Mouse (Mus musculus) hindbrain, embryonic 13.5 days (tissue): ENCODE results near the gene Melk. TPM values are rescaled to one million over a fixed set of nuclear protein-coding genes. Genes with fewer than 3 reads are reported as not detected.
A peak's percentile ranks its signal among the peaks of the same experiment; 100 is the strongest.

Experiments used
- ATAC-seq: fragments of 200-750 bp; cut with Nextera tagmentation; 2 replicates; pipeline ENCODE4 v1.8.0; 2017; ENCODE audit warnings: moderate TSS enrichment; ENCODE audit not compliant: low FRiP score
- H3K27ac ChIP-seq: fragments of 300-500 bp; sonication (generic); 2 replicates; pipeline ENCODE4 v1.5.1; 2015; ENCODE audit warnings: inconsistent platforms, mild to moderate bottlenecking, moderate library complexity
- H3K27me3 ChIP-seq: fragments of 300-500 bp; sonication (generic); 2 replicates; pipeline ENCODE4 v1.6.1; 2015; ENCODE audit warnings: mild to moderate bottlenecking, inconsistent platforms
- H3K36me3 ChIP-seq: fragments of 300-500 bp; sonication (generic); 2 replicates; pipeline ENCODE4 v1.6.1; 2015; ENCODE audit warnings: mild to moderate bottlenecking, inconsistent platforms
- H3K4me1 ChIP-seq: fragments of 300-500 bp; sonication (generic); replicated peaks from 2 replicates; pipeline ENCODE4 v1.6.1; 2015; ENCODE audit warnings: inconsistent platforms
- H3K4me2 ChIP-seq: fragments of 300-500 bp; sonication (generic); 2 replicates; pipeline ENCODE4 v1.6.1; 2015; ENCODE audit warnings: inconsistent platforms, mild to moderate bottlenecking, moderate library complexity
- H3K4me3 ChIP-seq: fragments of 300-500 bp; sonication (generic); 2 replicates; pipeline ENCODE4 v1.5.1; 2015; ENCODE audit warnings: mild to moderate bottlenecking, inconsistent platforms
- H3K9ac ChIP-seq: fragments of 300-500 bp; sonication (generic); 2 replicates; pipeline ENCODE4 v1.6.1; 2015; ENCODE audit warnings: mild to moderate bottlenecking, inconsistent platforms
- H3K9me3 ChIP-seq: fragments of 300-500 bp; sonication (generic); 2 replicates; pipeline ENCODE4 v1.6.1; 2016; ENCODE audit warnings: inconsistent platforms
- WGBS: fragments of 180-500 bp; shearing (Covaris S2); methylation state at CpG from one replicate; pipeline ENCODE4 v1.1.7; 2015; 5-methylcytosine and 5-hydroxymethylcytosine counted together
- polyA plus RNA-seq: library from polyadenylated mRNA; unstranded; fragments of >200 nt; fragmentation: Nextera tagmentation; extraction: Ambion mirVana; gene quantifications from 2 replicates; pipeline ENCODE4 v1.2.1, GENCODE M21; 2015

Melk gene
- polyA plus RNA-seq, 1 experiment from 2014 or later, result 11.0 TPM

GRCm38 (mm10) chr4:44361670-44362069 is 61.0 kb downstream of the Melk start:
- Histone ChIP-seq H3K27me3 (no peaks in the 10 kb centered on the region), H3K9ac (no peak overlapping the region), H3K36me3 (no peaks in the 10 kb centered on the region), H3K9me3 (no peaks in the 10 kb centered on the region), H3K4me2 (no peak overlapping the region), H3K27ac (no peak overlapping the region), H3K4me3 (no peak overlapping the region), H3K4me1 (peaks cover 7% of the 10 kb centered on the region)
- WGBS, result 91% methylated on average over 7 of the region's 7 CpGs
- no peak for ATAC-seq

GRCm38 (mm10) chr4:44363434-44364013 is 62.8 kb downstream of the Melk start:
- WGBS, result 78% methylated on average over 12 of the region's 12 CpGs
- no peaks in the 10 kb centered on the region for H3K36me3 ChIP-seq
- no peaks in the 10 kb centered on the region for H3K27me3 ChIP-seq
- H3K4me1 ChIP-seq, result peaks cover 7% of the 10 kb centered on the region
- no peak overlapping the region for H3K4me3 ChIP-seq
- no peaks in the 10 kb centered on the region for H3K9me3 ChIP-seq
- H3K27ac ChIP-seq, result no peak overlapping the region; the same call in 1 of the 2 replicates
- ATAC-seq, result no peak
- no peak overlapping the region for H3K4me2 ChIP-seq
- H3K9ac ChIP-seq, result no peak overlapping the region

- H3K4me2 ChIP-seq, result peak overlapping the region; percentile 40
- H3K36me3 ChIP-seq, result no peaks in the 10 kb centered on the region
- H3K27ac ChIP-seq, result peak overlapping the region; percentile 63; the same call in 1 of the 2 replicates
- no peak overlapping the region for H3K9ac ChIP-seq
- WGBS, result 47% methylated on average over 34 of the region's 37 CpGs
- peak; percentile 66 for ATAC-seq
- H3K4me3 ChIP-seq, result no peak overlapping the region
- H3K27me3 ChIP-seq, result no peaks in the 10 kb centered on the region
- peaks cover 14% of the 10 kb centered on the region for H3K4me1 ChIP-seq
- H3K9me3 ChIP-seq, result 0 out of 2 replicates have a peak, but pooled peaks cover 2% of the 10 kb centered on the region
Observed at GRCm38 (mm10) chr4:44392231-44393216, 91.8 kb downstream of the Melk start.

- H3K36me3 ChIP-seq, result no peaks in the 10 kb centered on the region
- H3K9ac ChIP-seq, result no peak overlapping the region
- no peaks in the 10 kb centered on the region for H3K4me1 ChIP-seq
- no peak overlapping the region for H3K4me3 ChIP-seq
- 3% methylated on average over 5 of the region's 5 CpGs for WGBS
- H3K9me3 ChIP-seq, result no peaks in the 10 kb centered on the region
- ATAC-seq, result 0 out of 2 replicates have a peak, but pooled peaks have one; percentile 57
- no peak overlapping the region for H3K4me2 ChIP-seq
- H3K27me3 ChIP-seq, result 0 out of 2 replicates have a peak, but pooled peaks cover 9% of the 10 kb centered on the region
- no peak overlapping the region for H3K27ac ChIP-seq
Observed at GRCm38 (mm10) chr4:44402607-44403006, 101.9 kb downstream of the Melk start.

GRCm38 (mm10) chr4:44404487-44404886 is 103.8 kb downstream of the Melk start:
- Histone ChIP-seq H3K36me3 (no peaks in the 10 kb centered on the region), H3K4me2 (no peak overlapping the region), H3K4me1 (no peaks in the 10 kb centered on the region), H3K9ac (no peak overlapping the region), H3K27ac (no peak overlapping the region), H3K27me3 (0 out of 2 replicates have a peak, but pooled peaks cover 9% of the 10 kb centered on the region), H3K9me3 (no peaks in the 10 kb centered on the region), H3K4me3 (no peak overlapping the region)
- no peak for ATAC-seq
- WGBS, result 82% methylated on average over 5 of the region's 5 CpGs

Other genes starting within 250 kb of the Melk start
- gene Gne, start 216.7 kb upstream of the Melk start, polyA plus RNA-seq, result 23.6 and 24.1 TPM in 2 replicates
- 39.3 and 39.9 TPM in 2 replicates for gene Rnf38, start 67.1 kb upstream of the Melk start, polyA plus RNA-seq